Mouse (Mus musculus): ENCODE results near the gene Cux1. TPM values are rescaled to one million over a fixed set of nuclear protein-coding genes. Genes with fewer than 3 reads are reported as not detected.
A peak's percentile ranks its signal among the peaks of the same experiment; 100 is the strongest.

Gene Cux1
- polyA plus RNA-seq, 1 experiment from 2014 or later: 107 TPM

- WGBS: 88% methylated on average over 6 of the region's 6 CpGs
Measured at GRCm38 (mm10) chr5:136241161-136241560, 326.1 kb downstream of the Cux1 start.

GRCm38 (mm10) chr5:136240381-136240780, 326.9 kb downstream of the Cux1 start:
- H3K9me3 ChIP-seq: no peaks in the 10 kb centered on the region
- H3K36me3 ChIP-seq (replicated peaks): 0 out of 2 replicates have a peak, but pooled peaks cover 6% of the 10 kb centered on the region
- 41% methylated on average over 1 of the region's 1 CpGs for WGBS
- peaks cover 23% of the 10 kb centered on the region for H3K27me3 ChIP-seq (ENCODE audit: poor library complexity, severe bottlenecking)
- H3K27ac ChIP-seq: no peak overlapping the region
- H3K4me1 ChIP-seq: peaks cover 52% of the 10 kb centered on the region
- DNase-seq (ENCODE audit: extremely low spot score, low spot score): no peak
- H3K4me3 ChIP-seq: no peak overlapping the region

More at GRCm38 (mm10) chr5:136241161-136241560, 326.1 kb downstream of the Cux1 start:
- Histone ChIP-seq H3K27ac (no peak overlapping the region), H3K4me1 (peaks cover 60% of the 10 kb centered on the region), H3K27me3 (ENCODE audit: poor library complexity, severe bottlenecking) (peaks cover 28% of the 10 kb centered on the region), H3K36me3 (replicated peaks) (0 out of 2 replicates have a peak, but pooled peaks cover 6% of the 10 kb centered on the region), H3K9me3 (no peaks in the 10 kb centered on the region), H3K4me3 (no peak overlapping the region)
- no peak for DNase-seq (ENCODE audit: extremely low spot score, low spot score)

- no peak for DNase-seq (ENCODE audit: extremely low spot score, low spot score)
- H3K9me3 ChIP-seq: no peaks in the 10 kb centered on the region
- peak overlapping the region; percentile 47 for H3K4me3 ChIP-seq
- H3K36me3 ChIP-seq (replicated peaks): 0 out of 2 replicates have a peak, but pooled peaks cover 6% of the 10 kb centered on the region
- 3% methylated on average over 19 of the region's 19 CpGs for WGBS
- peaks cover 33% of the 10 kb centered on the region for H3K4me1 ChIP-seq
- 0 out of 2 replicates have a peak overlapping the region, but pooled peaks have one; percentile 5 for H3K27ac ChIP-seq
- H3K27me3 ChIP-seq (ENCODE audit: poor library complexity, severe bottlenecking): peaks cover 37% of the 10 kb centered on the region
Measured at GRCm38 (mm10) chr5:136237607-136238006, 329.7 kb downstream of the Cux1 start.

- Histone ChIP-seq H3K4me1 (peaks cover 35% of the 10 kb centered on the region), H3K4me3 (no peak overlapping the region), H3K27me3 (ENCODE audit: poor library complexity, severe bottlenecking) (peaks cover 44% of the 10 kb centered on the region), H3K36me3 (replicated peaks) (peaks cover 9% of the 10 kb centered on the region), H3K27ac (no peak overlapping the region), H3K9me3 (no peaks in the 10 kb centered on the region)
- WGBS: 84% methylated on average over 5 of the region's 5 CpGs
- no peak for DNase-seq (ENCODE audit: extremely low spot score, low spot score)
Measured at GRCm38 (mm10) chr5:136236611-136237010, 330.7 kb downstream of the Cux1 start.

- no peak for DNase-seq (ENCODE audit: extremely low spot score, low spot score)
- peaks cover 61% of the 10 kb centered on the region for H3K36me3 ChIP-seq (replicated peaks)
Measured at GRCm38 (mm10) chr5:136230348-136231035, 336.8 kb downstream of the Cux1 start.

GRCm38 (mm10) chr5:136226246-136226876, 340.9 kb downstream of the Cux1 start:
- Histone ChIP-seq H3K27ac (no peak overlapping the region), H3K36me3 (replicated peaks) (peaks cover 92% of the 10 kb centered on the region), H3K9me3 (no peaks in the 10 kb centered on the region; the same call in 1 of the 2 replicates), H3K4me3 (no peak overlapping the region), H3K27me3 (ENCODE audit: poor library complexity, severe bottlenecking) (peaks cover 8% of the 10 kb centered on the region), H3K4me1 (peaks cover 10% of the 10 kb centered on the region)
- WGBS: 87% methylated on average over 7 of the region's 7 CpGs
- no peak for DNase-seq (ENCODE audit: extremely low spot score, low spot score)

More at GRCm38 (mm10) chr5:136230348-136231035, 336.8 kb downstream of the Cux1 start:
- H3K4me3 ChIP-seq: no peak overlapping the region
- H3K4me1 ChIP-seq: peaks cover 27% of the 10 kb centered on the region
- 69% methylated on average over 4 of the region's 4 CpGs for WGBS
- H3K27me3 ChIP-seq (ENCODE audit: poor library complexity, severe bottlenecking): peaks cover 36% of the 10 kb centered on the region
- no peak overlapping the region for H3K27ac ChIP-seq
- H3K9me3 ChIP-seq: no peaks in the 10 kb centered on the region

- no peaks in the 10 kb centered on the region for H3K4me1 ChIP-seq
- H3K9me3 ChIP-seq: peaks cover 13% of the 10 kb centered on the region
- DNase-seq (ENCODE audit: extremely low spot score, low spot score): no peak
- H3K36me3 ChIP-seq (replicated peaks): peaks cover 56% of the 10 kb centered on the region
- H3K27ac ChIP-seq: no peak overlapping the region
- WGBS: 83% methylated on average over 12 of the region's 12 CpGs
- no peak overlapping the region for H3K4me3 ChIP-seq
- no peaks in the 10 kb centered on the region for H3K27me3 ChIP-seq (ENCODE audit: poor library complexity, severe bottlenecking)
Measured at GRCm38 (mm10) chr5:136218585-136218984, 348.7 kb downstream of the Cux1 start.

- no peaks in the 10 kb centered on the region for H3K4me1 ChIP-seq
- peaks cover 13% of the 10 kb centered on the region for H3K9me3 ChIP-seq
- H3K27me3 ChIP-seq (ENCODE audit: poor library complexity, severe bottlenecking): no peaks in the 10 kb centered on the region
- H3K27ac ChIP-seq: no peak overlapping the region
- WGBS: 73% methylated on average over 4 of the region's 4 CpGs
- H3K36me3 ChIP-seq (replicated peaks): peaks cover 50% of the 10 kb centered on the region
- DNase-seq (ENCODE audit: extremely low spot score, low spot score): no peak
- H3K4me3 ChIP-seq: no peak overlapping the region
Measured at GRCm38 (mm10) chr5:136217932-136218381, 349.3 kb downstream of the Cux1 start.

GRCm38 (mm10) chr5:136217004-136217665, 350.2 kb downstream of the Cux1 start:
- 89% methylated on average over 18 of the region's 18 CpGs for WGBS
- Histone ChIP-seq H3K27ac (no peak overlapping the region), H3K27me3 (ENCODE audit: poor library complexity, severe bottlenecking) (no peaks in the 10 kb centered on the region), H3K4me3 (no peak overlapping the region), H3K4me1 (no peaks in the 10 kb centered on the region), H3K9me3 (peaks cover 13% of the 10 kb centered on the region), H3K36me3 (replicated peaks) (peaks cover 43% of the 10 kb centered on the region)
- no peak for DNase-seq (ENCODE audit: extremely low spot score, low spot score)

GRCm38 (mm10) chr5:136215958-136216357, 351.3 kb downstream of the Cux1 start:
- H3K9me3 ChIP-seq: peaks cover 13% of the 10 kb centered on the region
- no peak for DNase-seq (ENCODE audit: extremely low spot score, low spot score)
- peaks cover 31% of the 10 kb centered on the region for H3K36me3 ChIP-seq (replicated peaks)
- H3K4me3 ChIP-seq: no peak overlapping the region
- no peak overlapping the region for H3K27ac ChIP-seq
- no peaks in the 10 kb centered on the region for H3K4me1 ChIP-seq
- no peaks in the 10 kb centered on the region for H3K27me3 ChIP-seq (ENCODE audit: poor library complexity, severe bottlenecking)
- 90% methylated on average over 5 of the region's 5 CpGs for WGBS

GRCm38 (mm10) chr5:136215211-136215610, 352.1 kb downstream of the Cux1 start:
- H3K4me1 ChIP-seq: no peaks in the 10 kb centered on the region
- no peaks in the 10 kb centered on the region for H3K27me3 ChIP-seq (ENCODE audit: poor library complexity, severe bottlenecking)
- no peak overlapping the region for H3K27ac ChIP-seq
- H3K36me3 ChIP-seq (replicated peaks): peaks cover 24% of the 10 kb centered on the region
- WGBS: 86% methylated on average over 3 of the region's 3 CpGs
- peaks cover 13% of the 10 kb centered on the region for H3K9me3 ChIP-seq
- no peak overlapping the region for H3K4me3 ChIP-seq
- no peak for DNase-seq (ENCODE audit: extremely low spot score, low spot score)

GRCm38 (mm10) chr5:136213716-136214115, 353.6 kb downstream of the Cux1 start:
- Histone ChIP-seq H3K27me3 (ENCODE audit: poor library complexity, severe bottlenecking) (no peaks in the 10 kb centered on the region), H3K4me1 (no peaks in the 10 kb centered on the region), H3K4me3 (no peak overlapping the region), H3K36me3 (replicated peaks) (peaks cover 9% of the 10 kb centered on the region), H3K9me3 (peaks cover 13% of the 10 kb centered on the region), H3K27ac (no peak overlapping the region)
- 88% methylated on average over 5 of the region's 5 CpGs for WGBS
- no peak for DNase-seq (ENCODE audit: extremely low spot score, low spot score)

All from forebrain, embryonic 10.5 days (tissue).